Mouse (Mus musculus): ENCODE results near the gene Fbxl18. TPM values are rescaled to one million over a fixed set of nuclear protein-coding genes. Genes with fewer than 3 reads are reported as not detected.

Gene Fbxl18
- polyA plus RNA-seq, 1 experiment, result 9.5 TPM

DNA sequence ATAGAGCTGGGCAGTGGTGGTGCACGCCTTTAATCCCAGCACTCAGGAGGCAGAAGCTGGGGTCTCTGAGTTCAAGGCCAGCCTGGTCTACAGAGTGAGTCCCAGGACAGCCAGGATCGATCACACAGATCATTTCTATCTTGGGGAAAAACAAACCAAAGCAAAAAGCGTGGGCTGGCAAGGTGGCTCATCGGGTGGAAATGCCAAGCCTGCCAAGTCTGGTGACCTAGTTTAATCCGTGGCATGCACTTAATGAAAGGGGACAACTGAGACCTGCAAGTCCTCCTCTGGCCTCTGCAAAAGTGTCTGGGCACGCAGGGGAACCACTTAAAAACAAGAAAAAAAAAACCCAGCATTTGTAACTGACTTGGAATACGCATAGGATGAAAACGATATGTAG lies 37.5 kb upstream of the Fbxl18 start:
- no peak overlapping the region for H3K4me3 ChIP-seq (ENCODE audit: insufficient read depth, poor library complexity, severe bottlenecking)
- peaks cover 25% of the 10 kb centered on the region for H3K79me2 ChIP-seq (ENCODE audit: control insufficient read depth, insufficient read depth)
- H3K79me3 ChIP-seq (ENCODE audit: low read depth), result peaks cover 18% of the 10 kb centered on the region
- no peaks in the 10 kb centered on the region for H3K36me3 ChIP-seq (ENCODE audit: control insufficient read depth, insufficient read depth)
- TF ChIP-seq FOSL1 (IDR thresholded peaks at IDR 0.05; ENCODE audit: insufficient read depth, low read length, poor library complexity, severe bottlenecking) (no peak), MAX (IDR thresholded peaks at IDR 0.05) (no peak), CEBPB (IDR thresholded peaks at IDR 0.05; ENCODE audit: low read depth) (no peak), USF1 (IDR thresholded peaks at IDR 0.05; ENCODE audit: low read depth) (no peak), MYOD1 (IDR thresholded peaks at IDR 0.05; ENCODE audit: control insufficient read depth, insufficient read length, low read depth) (no peak), MYOG (IDR thresholded peaks at IDR 0.05; ENCODE audit: control insufficient read depth, extremely low read depth, insufficient read length) (no peak), CTCF (IDR thresholded peaks at IDR 0.05; ENCODE audit: control insufficient read depth, insufficient read depth, insufficient read length) (no peak)
- H3ac ChIP-seq (ENCODE audit: control insufficient read depth, insufficient read length, low read depth), result no peak overlapping the region
- H3K27me3 ChIP-seq (ENCODE audit: control insufficient read depth, insufficient read depth, insufficient read length), result no peaks in the 10 kb centered on the region

DNA sequence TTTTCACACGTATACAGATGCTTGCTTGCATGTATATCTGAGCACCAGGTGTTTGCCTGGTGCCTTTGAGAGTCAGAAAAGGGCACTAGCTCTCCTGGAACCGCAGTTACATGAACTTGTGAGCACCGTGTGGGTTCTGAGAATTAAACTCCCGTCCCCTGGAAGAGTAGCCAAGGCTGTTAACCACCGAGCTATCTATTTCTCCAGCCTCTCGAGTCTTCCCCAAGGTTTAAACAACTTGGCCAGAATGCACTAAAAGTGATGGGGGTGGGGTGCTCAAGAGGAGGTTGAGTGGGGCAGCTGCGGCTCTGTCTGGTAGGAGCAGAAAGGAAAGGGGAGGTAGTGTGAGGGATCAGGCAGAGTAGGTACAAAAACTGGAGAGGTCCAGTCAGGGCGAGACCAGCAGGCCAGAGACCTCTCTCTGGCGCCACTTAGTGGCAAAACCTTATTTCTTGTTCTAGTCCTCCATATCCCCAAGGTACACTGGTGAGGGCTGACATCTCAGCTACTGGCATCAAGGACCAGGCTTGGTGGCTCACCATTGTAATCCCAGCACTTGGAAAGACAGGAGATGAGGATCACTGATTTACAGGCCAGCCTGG lies 37.0 kb upstream of the Fbxl18 start:
- H3K4me3 ChIP-seq (ENCODE audit: insufficient read depth, poor library complexity, severe bottlenecking), result no peak overlapping the region
- peaks cover 25% of the 10 kb centered on the region for H3K79me2 ChIP-seq (ENCODE audit: control insufficient read depth, insufficient read depth)
- TF ChIP-seq FOSL1 (IDR thresholded peaks at IDR 0.05; ENCODE audit: insufficient read depth, low read length, poor library complexity, severe bottlenecking), result no peak
- no peak for TF ChIP-seq CEBPB (IDR thresholded peaks at IDR 0.05; ENCODE audit: low read depth)
- no peak for TF ChIP-seq MYOG (IDR thresholded peaks at IDR 0.05; ENCODE audit: control insufficient read depth, extremely low read depth, insufficient read length)
- no peak for TF ChIP-seq USF1 (IDR thresholded peaks at IDR 0.05; ENCODE audit: low read depth)
- TF ChIP-seq MAX (IDR thresholded peaks at IDR 0.05), result no peak
- no peak for TF ChIP-seq MYOD1 (IDR thresholded peaks at IDR 0.05; ENCODE audit: control insufficient read depth, insufficient read length, low read depth)
- peak; percentile 58 for TF ChIP-seq CTCF (IDR thresholded peaks at IDR 0.05; ENCODE audit: control insufficient read depth, insufficient read depth, insufficient read length)
- H3K79me3 ChIP-seq (ENCODE audit: low read depth), result peaks cover 18% of the 10 kb centered on the region
- H3K27me3 ChIP-seq (ENCODE audit: control insufficient read depth, insufficient read depth, insufficient read length), result no peaks in the 10 kb centered on the region
- H3K36me3 ChIP-seq (ENCODE audit: control insufficient read depth, insufficient read depth), result no peaks in the 10 kb centered on the region
- H3ac ChIP-seq (ENCODE audit: control insufficient read depth, insufficient read length, low read depth), result peak overlapping the region; percentile 42

DNA sequence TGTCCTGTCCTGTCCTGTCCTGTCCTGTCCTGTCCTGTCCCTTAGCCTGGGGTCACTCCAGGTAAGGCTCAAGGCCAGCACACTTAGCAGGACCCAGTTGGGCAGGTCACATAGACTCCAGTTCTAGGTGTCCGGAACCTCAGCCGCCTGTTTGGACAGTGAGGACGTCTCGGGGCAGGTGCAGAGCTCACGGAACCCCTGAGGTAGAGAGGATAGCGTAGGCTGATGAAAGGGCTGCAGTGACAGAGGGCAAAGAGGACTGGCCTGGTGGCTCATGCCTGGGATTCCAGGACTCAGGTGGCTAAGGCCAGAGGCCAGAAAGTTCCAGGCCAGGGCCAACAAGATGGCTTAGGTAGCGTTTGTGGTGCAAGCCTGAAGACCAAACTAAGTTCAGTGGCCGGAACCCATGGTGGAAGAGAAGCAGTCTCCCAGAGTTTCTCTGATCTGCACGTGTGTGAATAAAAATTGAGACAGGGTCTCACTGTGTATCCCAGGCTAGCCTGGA lies 36.1 kb upstream of the Fbxl18 start:
- H3K79me2 ChIP-seq (ENCODE audit: control insufficient read depth, insufficient read depth), result peaks cover 25% of the 10 kb centered on the region
- H3K79me3 ChIP-seq (ENCODE audit: low read depth), result peaks cover 18% of the 10 kb centered on the region
- no peaks in the 10 kb centered on the region for H3K27me3 ChIP-seq (ENCODE audit: control insufficient read depth, insufficient read depth, insufficient read length)
- no peaks in the 10 kb centered on the region for H3K36me3 ChIP-seq (ENCODE audit: control insufficient read depth, insufficient read depth)
- H3K4me3 ChIP-seq (ENCODE audit: insufficient read depth, poor library complexity, severe bottlenecking), result no peak overlapping the region
- TF ChIP-seq CTCF (IDR thresholded peaks at IDR 0.05; ENCODE audit: control insufficient read depth, insufficient read depth, insufficient read length) (no peak), MAX (IDR thresholded peaks at IDR 0.05) (no peak), CEBPB (IDR thresholded peaks at IDR 0.05; ENCODE audit: low read depth) (no peak), MYOD1 (IDR thresholded peaks at IDR 0.05; ENCODE audit: control insufficient read depth, insufficient read length, low read depth) (no peak), FOSL1 (IDR thresholded peaks at IDR 0.05; ENCODE audit: insufficient read depth, low read length, poor library complexity, severe bottlenecking) (no peak)
- peak overlapping the region; percentile 30 for H3ac ChIP-seq (ENCODE audit: control insufficient read depth, insufficient read length, low read depth)

DNA sequence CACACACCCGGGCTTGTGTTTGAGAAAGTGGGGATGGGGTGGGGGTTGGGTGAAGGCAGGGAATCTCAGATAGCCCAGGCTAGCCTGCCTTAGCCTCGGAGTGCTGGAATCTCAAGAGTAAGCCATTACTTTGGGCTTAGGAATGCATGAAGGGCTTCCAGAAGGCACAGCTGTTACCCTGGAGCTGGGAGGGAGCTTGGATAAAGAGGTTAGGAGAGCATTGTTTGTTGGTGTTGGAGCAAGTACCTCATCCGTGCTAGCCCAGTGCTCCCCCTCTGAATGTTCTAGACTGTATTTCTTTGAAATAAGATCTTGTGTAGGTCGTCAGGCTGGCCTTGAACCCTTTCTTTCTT lies 34.2 kb upstream of the Fbxl18 start:
- Histone ChIP-seq H3K79me3 (ENCODE audit: low read depth) (peaks cover 18% of the 10 kb centered on the region), H3ac (ENCODE audit: control insufficient read depth, insufficient read length, low read depth) (peak overlapping the region; percentile 78), H3K4me3 (ENCODE audit: insufficient read depth, poor library complexity, severe bottlenecking) (peak overlapping the region; percentile 45), H3K79me2 (ENCODE audit: control insufficient read depth, insufficient read depth) (peaks cover 25% of the 10 kb centered on the region), H3K27me3 (ENCODE audit: control insufficient read depth, insufficient read depth, insufficient read length) (no peaks in the 10 kb centered on the region), H3K36me3 (ENCODE audit: control insufficient read depth, insufficient read depth) (no peaks in the 10 kb centered on the region)
- TF ChIP-seq MYOD1 (IDR thresholded peaks at IDR 0.05; ENCODE audit: control insufficient read depth, insufficient read length, low read depth) (peak; percentile 74), MYOG (IDR thresholded peaks at IDR 0.05; ENCODE audit: control insufficient read depth, extremely low read depth, insufficient read length) (no peak)

DNA sequence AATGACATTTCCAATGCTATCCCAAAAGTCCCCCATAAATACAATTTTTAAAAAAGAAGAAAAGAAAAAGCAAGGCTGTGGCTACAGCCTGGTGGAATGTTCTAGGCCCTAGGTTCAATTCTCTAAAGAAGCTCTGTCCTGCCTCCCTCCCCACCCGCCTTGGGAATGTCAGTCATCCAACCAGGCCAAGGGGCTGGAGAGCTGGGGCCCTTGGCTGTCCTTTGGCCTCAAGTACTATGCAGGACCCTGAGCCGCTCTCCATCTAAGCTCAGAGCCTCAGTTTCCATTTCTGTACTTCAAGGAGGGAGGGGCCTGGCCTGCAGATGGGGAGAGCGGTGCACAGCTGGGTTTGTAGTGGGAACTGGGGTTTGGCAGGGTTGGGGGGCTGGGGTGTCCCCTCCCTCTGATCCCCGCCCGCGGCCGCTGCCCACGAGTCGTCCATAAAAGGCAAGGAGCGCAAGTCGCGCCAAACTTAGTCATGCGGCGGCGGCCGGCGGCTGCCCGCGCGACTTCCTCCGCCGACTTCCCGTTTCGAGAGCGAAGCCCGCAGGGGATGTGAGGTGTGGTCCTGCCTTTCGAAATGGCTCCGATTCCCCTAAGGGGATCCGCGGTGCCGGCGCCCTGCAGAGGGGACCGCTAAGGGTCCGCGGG lies 33.7 kb upstream of the Fbxl18 start:
- TF ChIP-seq CEBPB (IDR thresholded peaks at IDR 0.05; ENCODE audit: low read depth) (no peak), FOSL1 (IDR thresholded peaks at IDR 0.05; ENCODE audit: insufficient read depth, low read length, poor library complexity, severe bottlenecking) (no peak), MAX (IDR thresholded peaks at IDR 0.05) (no peak), MYOG (IDR thresholded peaks at IDR 0.05; ENCODE audit: control insufficient read depth, extremely low read depth, insufficient read length) (no peak), MYOD1 (IDR thresholded peaks at IDR 0.05; ENCODE audit: control insufficient read depth, insufficient read length, low read depth) (no peak), USF1 (IDR thresholded peaks at IDR 0.05; ENCODE audit: low read depth) (no peak), CTCF (IDR thresholded peaks at IDR 0.05; ENCODE audit: control insufficient read depth, insufficient read depth, insufficient read length) (no peak)
- no peaks in the 10 kb centered on the region for H3K36me3 ChIP-seq (ENCODE audit: control insufficient read depth, insufficient read depth)
- H3K79me3 ChIP-seq (ENCODE audit: low read depth), result peaks cover 18% of the 10 kb centered on the region
- peak overlapping the region; percentile 78 for H3ac ChIP-seq (ENCODE audit: control insufficient read depth, insufficient read length, low read depth)
- no peaks in the 10 kb centered on the region for H3K27me3 ChIP-seq (ENCODE audit: control insufficient read depth, insufficient read depth, insufficient read length)
- peaks cover 25% of the 10 kb centered on the region for H3K79me2 ChIP-seq (ENCODE audit: control insufficient read depth, insufficient read depth)
- peak overlapping the region; percentile 45 for H3K4me3 ChIP-seq (ENCODE audit: insufficient read depth, poor library complexity, severe bottlenecking)

All from C2C12 (cell line).